Mouse (Mus musculus): ENCODE results near the gene Swsap1. TPM values are rescaled to one million over a fixed set of nuclear protein-coding genes. Genes with fewer than 3 reads are reported as not detected.

Gene Swsap1
- polyA plus RNA-seq (2012) = 5.8 and 8.1 TPM in 2 replicates

DNA sequence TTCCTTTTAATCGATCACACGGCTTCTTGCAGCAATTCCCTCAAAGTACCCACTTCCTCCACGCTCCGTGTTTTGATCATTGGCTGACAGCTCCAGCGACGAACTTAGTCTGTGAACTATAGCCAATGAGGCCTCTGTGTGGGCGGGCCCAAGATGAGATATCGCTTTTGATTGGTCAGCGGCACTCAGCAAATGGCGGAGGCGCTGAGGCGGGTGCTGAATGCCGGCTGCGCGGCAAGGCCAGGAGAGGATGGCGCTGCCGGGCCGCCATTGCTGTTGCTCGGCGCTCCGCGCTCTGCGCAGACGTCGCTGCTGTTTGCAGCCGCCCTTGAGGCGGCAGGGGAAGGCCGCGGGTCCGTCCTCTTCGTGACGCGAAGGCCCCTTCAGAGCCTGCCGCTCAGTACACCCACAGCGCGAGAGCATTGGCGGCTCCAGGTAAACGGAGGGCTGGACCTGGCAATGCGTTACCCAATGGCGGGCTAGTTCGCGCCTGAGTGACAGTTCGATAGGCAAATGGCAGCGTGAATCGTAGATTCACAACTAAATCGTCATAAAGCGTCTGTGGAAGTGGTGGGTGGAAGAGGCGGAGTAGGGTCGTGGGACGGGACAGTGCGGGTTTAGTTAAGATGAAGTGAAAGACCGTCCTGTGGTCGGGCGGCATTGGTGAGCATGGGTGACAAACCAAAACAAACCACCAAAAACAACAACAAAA lies at the start of gene Swsap1:
TSS of gene Swsap1 (plus strand) at position 186 of the 712 bp plus-strand sequence.

DNA sequence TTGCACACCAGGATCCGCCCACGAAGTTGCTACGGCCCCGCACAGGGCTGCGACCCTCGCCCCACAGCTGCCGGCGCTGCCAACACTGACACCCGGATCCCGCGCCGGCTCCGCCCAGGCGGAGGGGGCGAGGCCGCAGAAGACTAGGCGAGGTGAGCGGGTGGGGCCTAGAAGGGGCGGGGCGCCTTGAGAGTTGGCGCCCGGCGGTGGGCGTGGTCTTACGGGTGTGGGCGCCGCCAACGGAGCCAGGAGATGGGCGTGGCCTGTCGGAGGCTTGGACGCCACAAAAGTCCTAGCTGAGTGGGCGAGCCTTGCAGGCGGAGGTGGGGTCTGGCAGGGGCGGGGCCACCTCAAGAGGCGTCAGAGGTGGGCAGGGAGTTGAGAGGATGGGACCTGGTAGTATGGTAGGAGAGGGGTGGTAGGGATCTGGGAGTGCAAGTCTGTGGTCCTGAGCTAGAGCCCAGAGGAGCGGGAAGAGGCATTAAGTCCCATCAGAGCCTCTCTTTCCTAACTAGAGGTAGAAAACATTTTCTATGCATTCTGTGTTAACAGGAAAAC lies 37.4 kb upstream of the Swsap1 start, which contains the start of gene Rab3d:
TSS of gene Rab3d (minus strand) at position 158 of the 558 bp plus-strand sequence.

DNA sequence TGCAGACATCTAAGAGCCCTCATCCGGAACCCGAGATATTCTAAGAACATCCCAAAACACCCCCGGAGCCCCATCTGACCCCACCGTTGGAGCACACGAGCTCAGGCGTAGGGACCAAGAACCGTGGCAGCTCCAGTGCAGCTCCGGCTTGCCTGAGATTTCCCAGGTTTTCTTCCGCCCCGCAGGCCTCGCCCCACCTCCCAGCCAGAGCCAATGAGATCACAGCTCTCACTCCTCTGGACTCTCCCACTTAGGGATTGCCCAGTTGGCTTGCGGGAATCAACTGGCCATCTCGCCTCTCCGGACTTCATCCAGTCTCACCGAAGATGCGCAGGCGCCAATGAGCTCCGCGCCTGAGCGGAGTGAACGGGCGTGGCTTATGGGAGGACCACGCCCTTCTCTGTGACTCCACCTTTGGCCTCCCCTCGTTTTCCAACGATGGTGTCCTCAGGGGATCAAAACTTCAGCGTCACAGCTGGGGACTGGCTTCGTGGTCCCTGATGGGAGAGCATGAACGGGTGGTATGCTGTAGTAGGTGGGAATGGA lies 28.3 kb upstream of the Swsap1 start, which contains the start of the genes Ccdc159 and Tmem205:
TSS of gene Ccdc159 (plus strand) at position 264 of the 546 bp plus-strand sequence.
TSS of gene Tmem205 (minus strand) at position 349 of the 546 bp plus-strand sequence.

DNA sequence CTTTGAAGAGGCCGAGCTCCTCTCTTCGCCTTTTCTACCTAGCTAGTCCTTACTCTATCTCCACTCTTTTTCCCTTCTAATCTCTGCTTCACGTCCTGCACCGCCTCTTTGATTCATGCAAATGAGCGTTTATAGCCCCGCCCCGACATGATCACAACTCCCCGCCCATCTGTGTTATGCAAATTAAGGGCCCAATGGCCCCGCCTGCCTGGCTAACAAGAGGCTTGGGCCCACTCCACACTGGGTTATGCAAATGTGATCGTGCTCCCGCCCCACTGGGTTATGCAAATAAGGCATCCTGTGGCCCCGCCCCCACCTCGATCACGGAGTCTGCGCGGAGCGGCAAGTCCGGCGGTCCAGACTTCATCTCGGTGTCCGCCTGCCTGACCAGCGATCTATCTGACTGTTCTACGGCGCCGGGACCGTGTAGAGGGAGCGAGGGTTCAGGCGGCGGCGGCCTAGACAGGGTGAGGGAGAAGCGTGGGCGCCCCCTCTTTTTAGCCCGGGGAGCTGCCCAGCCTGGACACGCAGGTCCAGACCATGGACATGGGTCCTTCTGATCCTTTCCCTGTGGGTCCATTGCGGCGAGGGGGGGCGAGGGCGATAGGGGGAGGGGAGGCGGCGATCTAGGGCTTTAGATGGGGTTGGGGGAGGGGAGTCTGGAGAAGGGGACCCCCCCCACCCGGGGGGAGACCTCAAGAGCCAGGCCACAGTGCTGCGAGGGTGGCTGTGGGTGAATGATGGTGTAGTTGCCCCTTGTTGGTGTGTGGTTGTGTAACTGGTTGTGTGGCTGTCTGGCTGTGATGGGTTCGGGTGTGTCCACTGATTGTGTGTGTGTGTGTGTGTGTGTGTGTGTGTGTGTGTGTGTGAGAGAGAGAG lies 18.6 kb upstream of the Swsap1 start, which contains the start of gene Plppr2:
TSS of gene Plppr2 (plus strand) at position 342 of the 879 bp plus-strand sequence.

DNA sequence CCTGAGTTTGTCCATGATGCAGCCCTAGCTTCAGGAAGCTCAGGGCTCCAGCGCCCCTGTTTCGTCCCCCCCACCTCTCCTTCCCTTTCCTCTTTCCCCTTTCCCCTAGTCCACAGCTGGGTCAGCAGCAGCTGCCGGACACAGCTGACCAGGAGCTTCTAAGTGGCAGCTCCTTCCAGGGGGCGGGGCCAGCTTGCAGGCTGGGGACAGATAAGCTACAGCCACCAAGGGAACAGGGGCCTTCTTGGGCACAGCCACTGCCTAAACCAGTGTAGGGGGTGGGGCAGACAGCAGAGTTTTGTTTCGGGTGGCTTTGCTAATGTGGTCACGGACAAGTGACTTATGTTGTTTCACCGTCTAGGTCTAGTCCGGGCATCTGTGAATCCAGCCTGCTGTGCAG lies 7.9 kb downstream of the Swsap1 start, which contains the start of gene Epor:
TSS of gene Epor (minus strand) at position 90 of the 400 bp plus-strand sequence.

DNA sequence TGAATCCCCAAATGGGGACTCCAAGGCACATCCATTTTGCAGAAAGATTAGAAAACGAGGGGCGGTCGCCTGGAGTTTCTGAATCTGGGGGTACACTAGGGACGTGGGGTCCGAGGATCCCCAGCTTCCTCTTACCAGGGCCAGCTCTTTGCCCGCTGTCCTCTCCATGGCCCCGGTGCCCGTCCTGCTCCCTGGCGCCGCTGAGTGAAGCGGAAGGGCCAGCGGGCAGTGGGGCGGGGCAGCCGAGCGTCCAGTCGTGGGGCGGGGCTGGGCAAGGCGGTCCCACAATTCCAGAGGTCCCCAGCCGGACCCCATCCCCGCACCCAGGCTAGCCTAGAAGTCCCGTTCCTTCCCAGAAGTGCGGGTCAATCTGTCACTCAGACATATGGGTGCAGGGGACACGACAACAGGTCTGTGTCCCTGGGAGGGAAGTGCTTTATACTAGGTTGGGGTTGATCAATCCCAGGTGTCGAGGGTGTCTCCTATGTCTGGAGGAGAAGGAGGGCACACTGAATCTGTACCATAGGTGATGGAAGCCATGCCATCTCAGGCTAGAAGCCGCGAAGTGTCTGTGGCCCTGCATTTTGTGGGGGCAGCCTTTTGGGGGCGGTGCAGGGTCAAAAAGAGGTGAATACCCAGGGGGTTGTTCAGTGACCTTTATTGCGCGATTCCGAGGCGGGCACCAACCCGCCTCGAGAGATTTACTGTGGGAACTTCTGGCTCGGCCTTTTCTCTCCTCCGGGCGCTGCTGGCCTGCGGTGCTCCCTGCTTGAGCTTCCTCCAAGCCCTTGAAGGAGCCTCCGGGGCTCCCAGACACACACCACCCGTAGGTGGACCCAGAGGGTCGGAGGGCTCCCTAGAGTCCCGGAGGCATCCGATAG lies 33.9 kb downstream of the Swsap1 start, which contains the start of gene Rgl3:
TSS of gene Rgl3 (minus strand) at position 217 of the 881 bp plus-strand sequence.

DNA sequence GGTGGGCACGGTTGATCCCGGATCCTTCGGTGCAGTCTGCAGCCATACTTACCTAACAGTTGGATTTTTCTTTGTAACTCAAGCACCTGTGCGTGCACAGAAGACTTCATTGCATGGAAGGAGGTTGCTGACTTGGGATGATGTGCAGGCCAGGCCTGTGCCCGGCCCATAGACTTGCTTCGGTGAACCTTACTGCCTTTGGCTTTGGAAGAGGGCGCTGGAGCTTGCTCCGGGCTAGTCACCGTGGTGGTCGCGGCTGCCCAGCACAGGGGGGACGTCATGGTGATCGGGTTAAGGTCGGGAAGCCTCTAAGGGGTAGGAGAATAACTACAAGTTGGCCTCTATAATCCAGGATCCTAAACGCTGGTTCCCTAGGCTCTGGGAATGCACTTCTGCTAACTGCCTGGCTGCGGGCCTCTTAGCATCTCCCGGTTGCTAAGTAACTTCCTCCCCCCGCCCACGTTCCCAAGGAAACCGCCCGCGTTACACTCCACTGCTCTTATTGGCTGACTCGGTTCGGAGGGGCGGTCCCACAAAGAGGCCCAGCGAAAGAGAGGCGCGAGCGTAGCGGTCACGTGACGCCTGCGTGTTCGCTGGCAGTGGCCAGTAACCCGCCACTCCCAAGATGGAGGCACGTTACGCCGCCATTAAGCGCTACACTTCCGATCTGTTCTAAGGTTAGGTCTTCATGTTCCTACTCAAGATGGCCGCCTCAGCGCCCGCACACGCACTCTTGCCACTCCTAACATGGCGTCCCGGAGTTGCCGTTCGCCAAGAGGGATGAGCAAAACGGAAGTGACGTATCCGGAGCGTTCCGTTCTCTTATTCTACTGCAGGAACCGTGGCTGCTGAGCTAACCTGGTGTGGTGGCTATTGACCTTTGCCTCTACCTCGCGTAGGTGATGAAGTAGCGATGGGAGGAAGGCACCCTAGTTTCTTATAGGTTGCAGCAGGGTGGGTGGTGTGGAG lies 46.9 kb downstream of the Swsap1 start, which contains the start of the genes Ccdc151 and Prkcsh:
TSS of gene Ccdc151 (minus strand) at position 441 of the 969 bp plus-strand sequence.
TSS of gene Prkcsh (plus strand) at position 613 of the 969 bp plus-strand sequence.

Other genes with a start within 250 kb of the Swsap1 start
- gene Ldlr, start 232.3 kb upstream of the Swsap1 start, polyA plus RNA-seq (2012) = 26.7 and 29.8 TPM in 2 replicates
- gene Spc24, start 195.5 kb upstream of the Swsap1 start, polyA plus RNA-seq (2012) = 101 and 106 TPM in 2 replicates
- gene Kank2, start 157.0 kb upstream of the Swsap1 start, polyA plus RNA-seq (2012) = 1.9 and 2.9 TPM in 2 replicates
- 1.7 and 3.7 TPM in 2 replicates for gene Angptl8, start 120.2 kb upstream of the Swsap1 start, polyA plus RNA-seq (2012)
- 3.1 and 4.8 TPM in 2 replicates for gene Dock6, start 103.1 kb upstream of the Swsap1 start, polyA plus RNA-seq (2012)
- gene Rab3d, start 37.6 kb upstream of the Swsap1 start, polyA plus RNA-seq (2012) = 35.5 and 43.8 TPM in 2 replicates
- 0.26 and 0.54 TPM in 2 replicates for gene Ccdc159, start 28.3 kb upstream of the Swsap1 start, polyA plus RNA-seq (2012)
- 28.8 and 33.9 TPM in 2 replicates for gene Tmem205, start 28.2 kb upstream of the Swsap1 start, polyA plus RNA-seq (2012)
- 1.9 and 2.5 TPM in 2 replicates for gene Plppr2, start 18.7 kb upstream of the Swsap1 start, polyA plus RNA-seq (2012)
- gene Epor, start 7.8 kb downstream of the Swsap1 start, polyA plus RNA-seq (2012) = 45.2 and 62.0 TPM in 2 replicates
- 0.03 and 0.11 TPM in 2 replicates for gene Rgl3, start 33.7 kb downstream of the Swsap1 start, polyA plus RNA-seq (2012)
- not detected in 2 replicates for gene Ccdc151, start 46.9 kb downstream of the Swsap1 start, polyA plus RNA-seq (2012)
- 202 and 244 TPM in 2 replicates for gene Prkcsh, start 47.1 kb downstream of the Swsap1 start, polyA plus RNA-seq (2012)
- gene Elavl3, start 96.3 kb downstream of the Swsap1 start, polyA plus RNA-seq (2012) = 0.02 and 0.03 TPM in 2 replicates
- not detected in 2 replicates for gene Gm49318, start 115.5 kb downstream of the Swsap1 start, polyA plus RNA-seq (2012)
- 19.3 and 24.5 TPM in 2 replicates for gene Zfp653, start 115.6 kb downstream of the Swsap1 start, polyA plus RNA-seq (2012)
- 30.5 and 33.6 TPM in 2 replicates for gene Ecsit, start 129.7 kb downstream of the Swsap1 start, polyA plus RNA-seq (2012)
- 0.06 TPM in 1 of 2 replicates, not detected in the other for gene Cnn1, start 143.5 kb downstream of the Swsap1 start, polyA plus RNA-seq (2012)
- gene Elof1, start 161.4 kb downstream of the Swsap1 start, polyA plus RNA-seq (2012) = 75.1 and 88.1 TPM in 2 replicates
- 9.1 and 11.8 TPM in 2 replicates for gene Acp5, start 180.0 kb downstream of the Swsap1 start, polyA plus RNA-seq (2012)
- gene Pigyl, start 201.1 kb downstream of the Swsap1 start, polyA plus RNA-seq (2012) = 77.0 and 80.8 TPM in 2 replicates
- gene Zfp872, start 232.3 kb downstream of the Swsap1 start, polyA plus RNA-seq (2012) = not detected in 2 replicates